In genomic region chr1:168309101-168309521, GRCm38 (mm10) we compare ENCODE assay signal across 13 mouse cellular contexts.
DNase-seq lines count a peak whose midpoint lies in the region; ATAC-seq and TF ChIP-seq lines count a peak whose summit lies in the region.
"Had no signal": no experiment of that assay in that cellular context is flagged by ENCODE, and none has a peak within 500 bp of the region (broad histone marks: within the 10 kb centered on the region; RNA-seq: fewer than 3 reads in every experiment).

No protein-coding gene starts in this region.

- H3K4me2 ChIP-seq in heart, embryonic 11.5 days: no peak overlapping the region
- no peak overlapping the region for H3K4me2 ChIP-seq in hindbrain, embryonic 11.5 days (replicated peaks; ENCODE audit: low read depth, low read length)
- no peak overlapping the region for H3K4me2 ChIP-seq in midbrain, embryonic 11.5 days

- H3K9me3 ChIP-seq in heart, embryonic 11.5 days (replicated peaks; ENCODE audit: control insufficient read depth, low read length): no peaks in the 10 kb centered on the region
- H3K9me3 ChIP-seq in hindbrain, embryonic 11.5 days (ENCODE audit: control insufficient read depth, low read length): no peaks in the 10 kb centered on the region
- H3K9me3 ChIP-seq in midbrain, embryonic 11.5 days (ENCODE audit: control insufficient read depth, low read length): no peaks in the 10 kb centered on the region

- no peak overlapping the region for H3K9ac ChIP-seq in heart, embryonic 11.5 days (ENCODE audit: low read depth, low read length)
- H3K9ac ChIP-seq in hindbrain, embryonic 11.5 days (ENCODE audit: low read depth, low read length): no peak overlapping the region
- H3K9ac ChIP-seq in midbrain, embryonic 11.5 days (ENCODE audit: low read length): no peak overlapping the region

- WGBS in heart, embryonic 11.5 days (ENCODE audit: insufficient replicate concordance): 63% methylated on average over 8 of the region's 8 CpGs
- WGBS in hindbrain, embryonic 11.5 days: 63% methylated on average over 8 of the region's 8 CpGs
- WGBS in midbrain, embryonic 11.5 days: 80% methylated on average over 8 of the region's 8 CpGs
- WGBS in cerebellum, adult 2 months: 49% methylated on average over 8 of the region's 8 CpGs

- H3K36me3 ChIP-seq in heart, embryonic 11.5 days (ENCODE audit: control insufficient read depth, insufficient read depth, low read length): no peaks in the 10 kb centered on the region
- H3K36me3 ChIP-seq in hindbrain, embryonic 11.5 days (ENCODE audit: control insufficient read depth, insufficient read depth, low read length): no peaks in the 10 kb centered on the region
- H3K36me3 ChIP-seq in midbrain, embryonic 11.5 days (ENCODE audit: control insufficient read depth, insufficient read depth, low read length): no peaks in the 10 kb centered on the region
- H3K36me3 ChIP-seq: G1E had no signal

- peaks cover 42% of the 10 kb centered on the region for H3K4me1 ChIP-seq in heart, embryonic 11.5 days (ENCODE audit: control insufficient read depth, insufficient read depth, low read length)
- H3K4me1 ChIP-seq in hindbrain, embryonic 11.5 days (replicated peaks; ENCODE audit: control insufficient read depth, insufficient read depth, low read length): peaks cover 11% of the 10 kb centered on the region; the same call in 1 of the 2 replicates
- peaks cover 26% of the 10 kb centered on the region for H3K4me1 ChIP-seq in midbrain, embryonic 11.5 days (ENCODE audit: control insufficient read depth, insufficient read depth, low read length)
- peaks cover 19% of the 10 kb centered on the region; the same call in 1 of the 2 replicates for H3K4me1 ChIP-seq in cerebellum, adult 2 months (ENCODE audit: control insufficient read depth, insufficient read depth, low read length)

- DNase-seq in heart, adult 9 months (ENCODE audit: low spot score in 2 of 2): no peak
- peak; percentile 74 for DNase-seq in brain, embryonic 14.5 days (ENCODE audit: low read depth)
- DNase-seq in hindbrain, embryonic 11.5 days (ENCODE audit: low spot score): no peak
- no peak for DNase-seq in midbrain, embryonic 11.5 days (ENCODE audit: low spot score, missing footprints)
- DNase-seq in gastrocnemius, adult 18-20 months (ENCODE audit: low spot score): no peak
- DNase-seq in thymus, postnatal 36 days: no peak
- no peak for DNase-seq in cerebellum, adult 2 months
- DNase-seq: B cell, adult 2 months; lung, postnatal 10 days; right cerebral cortex, postnatal 25 days had no signal

- ATAC-seq in heart, embryonic 11.5 days (replicated peaks; ENCODE audit: insufficient number of reproducible peaks, low FRiP score, low TSS enrichment): no peak
- ATAC-seq in hindbrain, embryonic 11.5 days (ENCODE audit: low FRiP score): peak; percentile 79
- peak; percentile 55; the same call in 1 of the 2 replicates for ATAC-seq in midbrain, embryonic 11.5 days (ENCODE audit: low FRiP score)

- H3K27me3 ChIP-seq in heart, embryonic 11.5 days (ENCODE audit: control insufficient read depth, insufficient read depth, low read length): no peaks in the 10 kb centered on the region
- H3K27me3 ChIP-seq in hindbrain, embryonic 11.5 days (ENCODE audit: control insufficient read depth, insufficient read depth, low read length): no peaks in the 10 kb centered on the region
- no peaks in the 10 kb centered on the region for H3K27me3 ChIP-seq in midbrain, embryonic 11.5 days (ENCODE audit: control insufficient read depth, insufficient read depth, low read length)
- no peaks in the 10 kb centered on the region for H3K27me3 ChIP-seq in cerebellum, adult 2 months (ENCODE audit: control insufficient read depth, insufficient read depth, low read length)

- TF ChIP-seq CTCF in brain, embryonic 14.5 days (IDR thresholded peaks at IDR 0.05; ENCODE audit: borderline replicate concordance, extremely low read depth, insufficient read depth, insufficient read length): no peak
- no peak for TF ChIP-seq CTCF in cerebellum, adult 2 months (IDR thresholded peaks at IDR 0.05; ENCODE audit: borderline replicate concordance, insufficient read depth, low read depth, low read length)

- H3K4me3 ChIP-seq in heart, embryonic 11.5 days (ENCODE audit: low read depth, low read length): no peak overlapping the region
- H3K4me3 ChIP-seq in hindbrain, embryonic 11.5 days (ENCODE audit: low read depth, low read length): no peak overlapping the region
- H3K4me3 ChIP-seq in midbrain, embryonic 11.5 days (ENCODE audit: low read depth, low read length): no peak overlapping the region
- H3K4me3 ChIP-seq in cerebellum, adult 2 months (replicated peaks; ENCODE audit: insufficient read depth, low read depth, low read length): no peak overlapping the region
- H3K4me3 ChIP-seq: myocyte had no signal

- peak overlapping the region; percentile 75; the same call in 1 of the 2 replicates for H3K27ac ChIP-seq in heart, embryonic 11.5 days (ENCODE audit: low read depth, low read length)
- peak overlapping the region; percentile 71 for H3K27ac ChIP-seq in hindbrain, embryonic 11.5 days (ENCODE audit: low read depth, low read length)
- H3K27ac ChIP-seq in midbrain, embryonic 11.5 days (ENCODE audit: low read depth, low read length): 0 out of 2 replicates have a peak overlapping the region, but pooled peaks have one; percentile 30
- no peak overlapping the region for H3K27ac ChIP-seq in cerebellum, adult 2 months (ENCODE audit: insufficient read depth, low read length)

- TF ChIP-seq POLR2A in brain, embryonic 14.5 days (IDR thresholded peaks at IDR 0.05; ENCODE audit: borderline replicate concordance, extremely low read depth, insufficient read depth, insufficient read length, poor library complexity, severe bottlenecking): no peak
- TF ChIP-seq POLR2A in cerebellum, adult 2 months (IDR thresholded peaks at IDR 0.05; ENCODE audit: borderline replicate concordance, insufficient read depth, low read length): no peak
